Mouse (Mus musculus) neural tube, postnatal 0 days (tissue): ENCODE measurements around the gene Coch. TPM values are rescaled to one million over a fixed set of nuclear protein-coding genes. Genes with fewer than 3 reads are reported as not detected.

Experiments used
- polyA plus RNA-seq: library from polyadenylated mRNA; unstranded; fragments of >200 nt; fragmentation: Nextera tagmentation; extraction: Ambion mirVana; gene quantifications from 2 replicates; pipeline ENCODE4 v1.2.1, GENCODE M21; 2015

Gene Coch
- 15.3 and 17.1 TPM in 2 replicates for polyA plus RNA-seq

DNA sequence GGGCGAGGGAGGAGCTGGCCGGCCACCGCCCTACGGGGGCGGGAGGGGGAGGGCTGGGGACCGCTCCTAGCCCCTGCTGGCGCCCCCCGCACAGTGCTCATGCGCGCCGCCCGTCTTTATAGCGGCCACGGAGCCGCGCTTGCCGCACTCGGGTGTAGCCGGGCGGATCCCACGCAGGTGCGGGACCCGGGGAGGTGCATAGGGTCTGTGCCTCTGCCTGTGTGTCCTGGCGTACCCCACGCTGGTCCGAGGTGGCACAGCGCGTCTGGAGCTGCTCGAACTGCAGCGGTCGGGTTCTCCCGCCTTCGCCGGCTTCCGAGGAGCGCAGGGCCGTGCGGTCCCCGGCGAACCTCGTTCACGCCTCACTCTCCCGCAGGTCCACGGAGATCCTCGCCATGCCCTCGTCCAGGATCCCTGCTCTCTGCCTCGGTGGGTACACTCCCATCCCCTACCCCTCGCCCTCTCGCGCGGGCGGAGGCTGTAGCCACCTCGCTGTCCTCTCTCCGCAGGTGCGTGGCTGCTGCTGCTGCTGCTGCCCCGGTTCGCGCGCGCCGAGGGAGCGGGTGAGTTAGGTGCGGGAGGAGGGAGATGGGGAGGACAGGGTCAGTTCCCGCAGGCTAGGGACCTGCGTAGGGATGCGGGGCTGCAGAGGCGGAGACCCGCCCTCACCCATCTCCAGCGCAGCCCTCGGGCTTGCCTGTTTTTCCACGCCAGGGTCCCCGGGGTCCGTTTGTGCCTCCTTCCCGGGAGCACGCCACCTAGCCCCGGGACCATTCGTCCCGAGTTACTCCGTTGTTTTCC, at the start of gene Coch:
Gene Coch, plus strand, starts transcription at position 113 of the 801 bp plus-strand sequence.

Other genes starting within 250 kb of the Coch start
- gene G2e3, start 245.3 kb upstream of the Coch start, polyA plus RNA-seq, result 7.4 and 7.9 TPM in 2 replicates
- 67.9 and 73.5 TPM in 2 replicates for gene Scfd1, start 215.8 kb upstream of the Coch start, polyA plus RNA-seq
- gene Ap4s1, start 97.7 kb downstream of the Coch start, polyA plus RNA-seq, result 71.4 and 82.7 TPM in 2 replicates
- 34.2 and 35.8 TPM in 2 replicates for gene Strn3, start 98.6 kb downstream of the Coch start, polyA plus RNA-seq
- 28.8 and 29.9 TPM in 2 replicates for gene Hectd1, start 236.2 kb downstream of the Coch start, polyA plus RNA-seq